Mouse (Mus musculus): ENCODE results near the gene Senp3. TPM values are rescaled to one million over a fixed set of nuclear protein-coding genes. Genes with fewer than 3 reads are reported as not detected.

Gene Senp3
- total RNA-seq, 2 experiments from 2014 or later: 91.5 to 102 TPM

Small RNAs within 50 kb of the gene (microRNA-seq; reads per million reads assigned to microRNA genes)
- gene Mir1934 (5.0 to 5.7 reads per million in 2 experiments), gene Mir467f (0 reads per million in 2 experiments)

Other genes with a start within 250 kb of the Senp3 start
- gene Dnah2, start 133.0 kb downstream of the Senp3 start, total RNA-seq (2021): 1 to 10 TPM; 3.5 to 3.6 TPM
- gene Efnb3, start 121.9 kb downstream of the Senp3 start, total RNA-seq (2021): 100 to 1,000 TPM in 1 of 2 experiments, 10 to 100 TPM in 1; 71.8 to 100 TPM
- 1 to 10 TPM; 6.9 to 8.3 TPM for gene Wrap53, start 101.8 kb downstream of the Senp3 start, total RNA-seq (2021)
- gene Trp53, start 101.7 kb downstream of the Senp3 start, total RNA-seq (2021): 10 to 100 TPM; 21.2 to 21.9 TPM
- gene Atp1b2, start 76.1 kb downstream of the Senp3 start, total RNA-seq (2021): 100 to 1,000 TPM; 451 to 452 TPM
- gene Shbg, start 64.2 kb downstream of the Senp3 start, total RNA-seq (2021): not detected
- 10 to 100 TPM in 1 of 2 experiments, 1 to 10 TPM in 1; 9.9 to 10.2 TPM for gene Sat2, start 60.1 kb downstream of the Senp3 start, total RNA-seq (2021)
- 100 to 1,000 TPM; 107 TPM for gene Fxr2, start 49.1 kb downstream of the Senp3 start, total RNA-seq (2021)
- gene Sox15, start 26.8 kb downstream of the Senp3 start, total RNA-seq (2021): not detected
- 10 to 100 TPM; 77.6 to 83.7 TPM for gene Mpdu1, start 19.4 kb downstream of the Senp3 start, total RNA-seq (2021)
- 10 to 100 TPM; 13.5 to 13.8 TPM for gene Cd68, start 15.9 kb downstream of the Senp3 start, total RNA-seq (2021)
- 100 to 1,000 TPM; 368 to 371 TPM for gene Eif4a1, start 9.7 kb downstream of the Senp3 start, total RNA-seq (2021)
- 1 to 10 TPM; 1.7 to 2.0 TPM for gene Tnfsf13, start 3.7 kb upstream of the Senp3 start, total RNA-seq (2021)
- gene Tnfsf12, start 13.8 kb upstream of the Senp3 start, total RNA-seq (2021): 1 to 10 TPM; 5.8 to 7.6 TPM
- under 1 TPM; 0.81 to 0.95 TPM for gene Tnfsfm13, start 14.0 kb upstream of the Senp3 start, total RNA-seq (2021)
- 10 to 100 TPM; 54.3 to 54.4 TPM for gene Polr2a, start 76.6 kb upstream of the Senp3 start, total RNA-seq (2021)
- gene Slc35g3, start 79.9 kb upstream of the Senp3 start, total RNA-seq (2021): not detected
- gene Zbtb4, start 83.8 kb upstream of the Senp3 start, total RNA-seq (2021): 10 to 100 TPM; 71.1 to 86.9 TPM
- under 1 TPM; 0.76 to 0.79 TPM for gene Chrnb1, start 113.9 kb upstream of the Senp3 start, total RNA-seq (2021)
- gene Fgf11, start 119.8 kb upstream of the Senp3 start, total RNA-seq (2021): 10 to 100 TPM; 15.4 to 20.4 TPM
- gene Tmem102, start 123.5 kb upstream of the Senp3 start, total RNA-seq (2021): not detected
- gene Gm39566, start 133.2 kb upstream of the Senp3 start, total RNA-seq (2021): not detected
- gene Spem2, start 136.4 kb upstream of the Senp3 start, total RNA-seq (2021): not detected
- gene Spem1, start 140.1 kb upstream of the Senp3 start, total RNA-seq (2021): under 1 TPM in 1 of 2 experiments, not detected in 1; 0.32 TPM
- 100 to 1,000 TPM; 277 to 281 TPM for gene Nlgn2, start 155.7 kb upstream of the Senp3 start, total RNA-seq (2021)
- 100 to 1,000 TPM; 160 to 167 TPM for gene Tmem256, start 156.4 kb upstream of the Senp3 start, total RNA-seq (2021)
- gene Plscr3, start 164.3 kb upstream of the Senp3 start, total RNA-seq (2021): 10 to 100 TPM; 19.5 to 22.3 TPM
- not detected for gene Tnk1, start 176.6 kb upstream of the Senp3 start, total RNA-seq (2021)
- not detected for gene Tmem95, start 195.9 kb upstream of the Senp3 start, total RNA-seq (2021)
- 1 to 10 TPM in 1 of 2 experiments, under 1 TPM in 1; 0.86 to 1.4 TPM for gene Kctd11, start 199.3 kb upstream of the Senp3 start, total RNA-seq (2021)
- gene Acap1, start 213.5 kb upstream of the Senp3 start, total RNA-seq (2021): not detected
- gene 2810408A11Rik, start 218.9 kb upstream of the Senp3 start, total RNA-seq (2021): under 1 TPM in 1 of 2 experiments, not detected in 1; 0.38 TPM
- 100 to 1,000 TPM; 121 to 125 TPM for gene Neurl4, start 219.0 kb upstream of the Senp3 start, total RNA-seq (2021)
- 10 to 100 TPM; 24.9 to 26.0 TPM for gene Gps2, start 231.8 kb upstream of the Senp3 start, total RNA-seq (2021)
- 100 to 1,000 TPM; 468 to 473 TPM for gene Eif5a, start 239.9 kb upstream of the Senp3 start, total RNA-seq (2021)

Measured in left cerebral cortex, postnatal 14 days (tissue).